Comparison of ENCODE assay signal across 16 mouse cellular contexts in genomic region chr8:94956078-94956574, GRCm38 (mm10). TPM values are rescaled to one million over a fixed set of nuclear protein-coding genes. Genes with fewer than 3 reads are reported as not detected.
DNase-seq lines count a peak whose midpoint lies in the region; ATAC-seq lines count a peak whose summit lies in the region.
"Had no signal": no experiment of that assay in that cellular context is flagged by ENCODE, and none has a peak within 500 bp of the region (broad histone marks: within the 10 kb centered on the region; RNA-seq: fewer than 3 reads in every experiment).

No protein-coding gene starts in this region.

- H3K4me2 ChIP-seq in liver, embryonic 11.5 days = no peak overlapping the region
- H3K4me2 ChIP-seq in intestine, embryonic 16.5 days (ENCODE audit: low read depth, low read length) = no peak overlapping the region
- no peak overlapping the region for H3K4me2 ChIP-seq in forebrain, embryonic 11.5 days (ENCODE audit: low read depth, low read length, severe bottlenecking)
- H3K4me2 ChIP-seq in hindbrain, embryonic 16.5 days (ENCODE audit: low read length) = no peak overlapping the region
- H3K4me2 ChIP-seq: forebrain, embryonic 13.5 days; hindbrain, embryonic 14.5 days; limb, embryonic 13.5 days had no signal

- no peaks in the 10 kb centered on the region for H3K9me3 ChIP-seq in liver, embryonic 11.5 days (ENCODE audit: control insufficient read depth, low read length)
- no peaks in the 10 kb centered on the region for H3K9me3 ChIP-seq in intestine, embryonic 16.5 days (ENCODE audit: control insufficient read depth, low read length)
- no peaks in the 10 kb centered on the region for H3K9me3 ChIP-seq in forebrain, embryonic 11.5 days (ENCODE audit: control insufficient read depth, low read length)
- H3K9me3 ChIP-seq in hindbrain, embryonic 16.5 days (ENCODE audit: control insufficient read depth, low read length) = no peaks in the 10 kb centered on the region
- H3K9me3 ChIP-seq: forebrain, embryonic 13.5 days; limb, embryonic 13.5 days; megakaryocyte, embryonic 14.5 days had no signal

- H3K27me3 ChIP-seq in liver, embryonic 11.5 days (replicated peaks; ENCODE audit: control insufficient read depth, insufficient read depth, low read length) = no peaks in the 10 kb centered on the region
- no peaks in the 10 kb centered on the region for H3K27me3 ChIP-seq in intestine, embryonic 16.5 days (replicated peaks; ENCODE audit: control insufficient read depth, insufficient read depth, low read length)
- H3K27me3 ChIP-seq in forebrain, embryonic 11.5 days (ENCODE audit: control insufficient read depth, insufficient read depth, low read length) = no peaks in the 10 kb centered on the region
- no peaks in the 10 kb centered on the region for H3K27me3 ChIP-seq in hindbrain, embryonic 16.5 days (replicated peaks; ENCODE audit: control insufficient read depth, insufficient read depth, low read length)
- H3K27me3 ChIP-seq: forebrain, embryonic 13.5 days; limb, embryonic 13.5 days; megakaryocyte, embryonic 14.5 days; Patski had no signal

- no peak for DNase-seq in liver, embryonic 11.5 days (ENCODE audit: low spot score)
- no peak for DNase-seq in liver
- DNase-seq in thymus, postnatal 14 days = peak; percentile 66
- no peak for DNase-seq in forebrain, embryonic 11.5 days (ENCODE audit: low spot score)
- DNase-seq: cerebellum, adult 18-20 months; heart, adult 18-20 months; right cerebral cortex, postnatal 25 days had no signal

- no peak overlapping the region for H3K9ac ChIP-seq in liver, embryonic 11.5 days (ENCODE audit: low read depth, low read length)
- no peak overlapping the region for H3K9ac ChIP-seq in intestine, embryonic 16.5 days (ENCODE audit: low read depth, low read length)
- no peak overlapping the region for H3K9ac ChIP-seq in forebrain, embryonic 11.5 days (ENCODE audit: low read length)
- no peak overlapping the region for H3K9ac ChIP-seq in hindbrain, embryonic 16.5 days (ENCODE audit: low read depth, low read length)
- H3K9ac ChIP-seq: forebrain, embryonic 13.5 days; hindbrain, embryonic 14.5 days; limb, embryonic 13.5 days had no signal

- peaks cover 19% of the 10 kb centered on the region for H3K4me1 ChIP-seq in liver, embryonic 11.5 days (replicated peaks; ENCODE audit: control insufficient read depth, insufficient read depth, low read length)
- H3K4me1 ChIP-seq in intestine, embryonic 16.5 days (ENCODE audit: control insufficient read depth, insufficient read depth, low read length) = peaks cover 12% of the 10 kb centered on the region
- no peaks in the 10 kb centered on the region for H3K4me1 ChIP-seq in forebrain, embryonic 11.5 days (replicated peaks; ENCODE audit: control insufficient read depth, insufficient read depth, low read length)
- H3K4me1 ChIP-seq in hindbrain, embryonic 16.5 days (ENCODE audit: control insufficient read depth, insufficient read depth, low read depth, low read length) = no peaks in the 10 kb centered on the region

- ATAC-seq in liver, embryonic 11.5 days (replicated peaks; ENCODE audit: low FRiP score) = peak; percentile 28; the same call in 1 of the 2 replicates
- ATAC-seq in intestine, embryonic 16.5 days = 0 out of 2 replicates have a peak, but pooled peaks have one; percentile 8
- ATAC-seq in megakaryocyte progenitor cell, adult 5-6 weeks (replicated peaks; ENCODE audit: poor library complexity) = peak; percentile 16
- ATAC-seq in forebrain, embryonic 11.5 days (replicated peaks; ENCODE audit: low FRiP score) = no peak
- ATAC-seq in hindbrain, embryonic 16.5 days = no peak
- ATAC-seq: Patski had no signal

- WGBS in liver, embryonic 11.5 days = 86% methylated on average over 1 of the region's 1 CpGs
- WGBS in intestine, embryonic 16.5 days = 69% methylated on average over 1 of the region's 1 CpGs
- WGBS in forebrain, embryonic 11.5 days = 85% methylated on average over 1 of the region's 1 CpGs
- WGBS in hindbrain, embryonic 16.5 days = 100% methylated on average over 1 of the region's 1 CpGs

- no peaks in the 10 kb centered on the region for H3K36me3 ChIP-seq in liver, embryonic 11.5 days (ENCODE audit: control insufficient read depth, insufficient read depth, low read length)
- no peaks in the 10 kb centered on the region for H3K36me3 ChIP-seq in intestine, embryonic 16.5 days (ENCODE audit: control insufficient read depth, insufficient read depth, low read length)
- H3K36me3 ChIP-seq in forebrain, embryonic 11.5 days (ENCODE audit: control insufficient read depth, insufficient read depth, low read length) = no peaks in the 10 kb centered on the region
- H3K36me3 ChIP-seq in hindbrain, embryonic 16.5 days (ENCODE audit: control insufficient read depth, insufficient read depth, low read length) = no peaks in the 10 kb centered on the region
- H3K36me3 ChIP-seq: limb, embryonic 13.5 days had no signal

- no peak overlapping the region for H3K4me3 ChIP-seq in liver, embryonic 11.5 days (ENCODE audit: low read depth, low read length)
- no peak overlapping the region for H3K4me3 ChIP-seq in intestine, embryonic 16.5 days (ENCODE audit: low read length)
- no peak overlapping the region for H3K4me3 ChIP-seq in forebrain, embryonic 11.5 days (ENCODE audit: low read depth, low read length)
- H3K4me3 ChIP-seq in hindbrain, embryonic 16.5 days (ENCODE audit: low read length) = no peak overlapping the region
- H3K4me3 ChIP-seq: forebrain, embryonic 13.5 days; limb, embryonic 13.5 days; myocyte had no signal

- H3K27ac ChIP-seq in liver, embryonic 11.5 days (ENCODE audit: low read depth, low read length) = peak overlapping the region; percentile 78
- H3K27ac ChIP-seq in intestine, embryonic 16.5 days (ENCODE audit: low read length) = no peak overlapping the region
- no peak overlapping the region for H3K27ac ChIP-seq in forebrain, embryonic 11.5 days (ENCODE audit: low read depth, low read length)
- no peak overlapping the region for H3K27ac ChIP-seq in hindbrain, embryonic 16.5 days (ENCODE audit: low read depth, low read length)
- H3K27ac ChIP-seq: forebrain, embryonic 13.5 days; hindbrain, embryonic 14.5 days; limb, embryonic 13.5 days had no signal

RNA-seq across cellular contexts. Expression of gene Adgrg1, which starts 18.4 kb away (rescaled TPM):
- polyA plus RNA-seq in liver, embryonic 11.5 days (2014; fragmentation: Nextera tagmentation; extraction: Ambion mirVana) = 125 and 137 TPM in 2 replicates
- polyA plus RNA-seq in intestine, embryonic 16.5 days (2015; fragmentation: Nextera tagmentation; extraction: Ambion mirVana) = 24.4 and 26.8 TPM in 2 replicates
- 88.4 and 140 TPM in 2 replicates for total RNA-seq in megakaryocyte progenitor cell, adult 5-6 weeks (2015)
- 48.8 and 85.6 TPM in 2 replicates for total RNA-seq in megakaryocyte progenitor cell, adult 5-6 weeks (2017)
- polyA plus RNA-seq in forebrain, embryonic 11.5 days (2014; fragmentation: Nextera tagmentation; extraction: Ambion mirVana) = 177 and 184 TPM in 2 replicates
- polyA plus RNA-seq in hindbrain, embryonic 16.5 days (2015; fragmentation: Nextera tagmentation; extraction: Ambion mirVana) = 112 and 135 TPM in 2 replicates

RNA-seq across cellular contexts. Expression of gene Adgrg5, which starts 32.6 kb away (rescaled TPM):
- polyA plus RNA-seq in liver, embryonic 11.5 days (2014; fragmentation: Nextera tagmentation; extraction: Ambion mirVana) = 1.9 and 2.0 TPM in 2 replicates
- polyA plus RNA-seq in intestine, embryonic 16.5 days (2015; fragmentation: Nextera tagmentation; extraction: Ambion mirVana) = 1.6 and 2.8 TPM in 2 replicates
- 0.17 TPM in 1 of 2 replicates, not detected in the other for total RNA-seq in megakaryocyte progenitor cell, adult 5-6 weeks (2015)
- total RNA-seq in megakaryocyte progenitor cell, adult 5-6 weeks (2017) = not detected in 2 replicates
- polyA plus RNA-seq in forebrain, embryonic 11.5 days (2014; fragmentation: Nextera tagmentation; extraction: Ambion mirVana) = 0.12 and 0.20 TPM in 2 replicates
- 0.05 and 0.09 TPM in 2 replicates for polyA plus RNA-seq in hindbrain, embryonic 16.5 days (2015; fragmentation: Nextera tagmentation; extraction: Ambion mirVana)
- polyA plus RNA-seq: myocyte, Patski had no signal

RNA-seq across cellular contexts. Expression of gene Ccdc102a, which starts 38.2 kb away (rescaled TPM):
- polyA plus RNA-seq in liver, embryonic 11.5 days (2014; fragmentation: Nextera tagmentation; extraction: Ambion mirVana) = 16.4 and 17.6 TPM in 2 replicates
- 10.9 and 11.5 TPM in 2 replicates for polyA plus RNA-seq in intestine, embryonic 16.5 days (2015; fragmentation: Nextera tagmentation; extraction: Ambion mirVana)
- total RNA-seq in megakaryocyte progenitor cell, adult 5-6 weeks (2015) = 0.25 and 0.32 TPM in 2 replicates
- total RNA-seq in megakaryocyte progenitor cell, adult 5-6 weeks (2017) = 1.2 and 1.3 TPM in 2 replicates
- 18.8 and 19.5 TPM in 2 replicates for polyA plus RNA-seq in forebrain, embryonic 11.5 days (2014; fragmentation: Nextera tagmentation; extraction: Ambion mirVana)
- polyA plus RNA-seq in hindbrain, embryonic 16.5 days (2015; fragmentation: Nextera tagmentation; extraction: Ambion mirVana) = 5.7 and 6.9 TPM in 2 replicates

Comparison
In these comparisons a context has a peak if more than half of its experiments do, and no peak if none do; other contexts are left out.
1. ATAC-seq: peak in liver, embryonic 11.5 days (single experiment), intestine, embryonic 16.5 days (single experiment) and megakaryocyte progenitor cell, adult 5-6 weeks (single experiment); none in forebrain, embryonic 11.5 days (single experiment) and hindbrain, embryonic 16.5 days (single experiment).